Mouse (Mus musculus) urinary bladder, postnatal 14 days (tissue): ENCODE data around the gene Acmsd.

Experiments
- DNase-seq: peaks from one replicate; pipeline ENCODE4 v3.0.0; 2021; ENCODE audit warnings: low spot score

Acmsd gene

GRCm38 (mm10) chr1:127775206-127775720, 46.0 kb downstream of the Acmsd start:
- DNase-seq = no peak

GRCm38 (mm10) chr1:127776246-127776645, 47.0 kb downstream of the Acmsd start:
- DNase-seq = no peak

- DNase-seq = no peak
These were observed 49.4 kb downstream of the Acmsd start for GRCm38 (mm10) chr1:127778611-127779010.

GRCm38 (mm10) chr1:127780142-127780541, 50.9 kb downstream of the Acmsd start:
- DNase-seq = no peak

- no peak for DNase-seq
These were observed 51.6 kb downstream of the Acmsd start for GRCm38 (mm10) chr1:127780849-127781248.

- DNase-seq = no peak
These were observed 54.6 kb downstream of the Acmsd start for GRCm38 (mm10) chr1:127783862-127784261.

- DNase-seq = no peak
These were observed 56.7 kb downstream of the Acmsd start for GRCm38 (mm10) chr1:127785882-127786281.

GRCm38 (mm10) chr1:127788943-127789342, 59.7 kb downstream of the Acmsd start:
- no peak for DNase-seq

GRCm38 (mm10) chr1:127793459-127793858, 64.2 kb downstream of the Acmsd start:
- no peak for DNase-seq

- no peak for DNase-seq
These were observed 66.0 kb downstream of the Acmsd start for GRCm38 (mm10) chr1:127795087-127795769.

- no peak for DNase-seq
These were observed 67.1 kb downstream of the Acmsd start for GRCm38 (mm10) chr1:127796341-127796740.

GRCm38 (mm10) chr1:127796752-127797151, 67.5 kb downstream of the Acmsd start:
- DNase-seq = no peak

- no peak for DNase-seq
These were observed 73.7 kb downstream of the Acmsd start for GRCm38 (mm10) chr1:127802916-127803315.

- no peak for DNase-seq
These were observed 79.5 kb downstream of the Acmsd start for GRCm38 (mm10) chr1:127808671-127809070.

GRCm38 (mm10) chr1:127812929-127813328, 83.7 kb downstream of the Acmsd start:
- DNase-seq = no peak

- DNase-seq = no peak
These were observed 87.2 kb downstream of the Acmsd start for GRCm38 (mm10) chr1:127816381-127816780.
